Mouse (Mus musculus): Measurements from ENCODE around the gene Fitm2.
A peak's percentile ranks its signal among the peaks of the same experiment; 100 is the strongest.
"Not testable (repeated sequence)": the region's sequence is repeated elsewhere in the genome, so short reads cannot be mapped to it uniquely, and the experiment has no call there.

The Fitm2 gene

DNA sequence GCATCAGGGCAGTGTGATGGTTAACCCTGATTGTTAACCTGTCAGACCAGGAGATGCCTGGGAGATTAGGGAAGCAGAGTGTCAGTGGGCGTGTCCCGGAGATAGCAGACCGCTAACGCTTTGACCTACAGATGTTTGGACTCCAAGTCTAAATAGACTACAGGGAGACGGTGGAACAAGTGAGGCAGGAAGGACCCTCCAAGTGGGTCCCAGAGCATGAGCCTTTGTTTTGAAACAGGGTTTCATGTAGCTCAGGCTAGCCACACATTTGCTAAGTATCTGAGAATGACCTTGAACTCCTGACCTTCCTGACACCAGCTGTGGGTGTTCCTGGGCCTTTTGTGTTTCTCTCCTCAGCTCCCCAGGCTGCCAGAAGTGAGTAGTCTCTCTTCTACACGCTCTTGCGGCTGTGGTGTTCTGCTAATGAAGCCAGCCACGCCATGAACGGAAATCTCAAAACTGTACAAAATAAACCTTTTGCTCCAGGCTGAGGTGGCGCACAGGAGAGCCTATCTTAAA, 9.1 kb downstream of the Fitm2 start:
- no peak for DNase-seq (ENCODE audit: low spot score)

DNA sequence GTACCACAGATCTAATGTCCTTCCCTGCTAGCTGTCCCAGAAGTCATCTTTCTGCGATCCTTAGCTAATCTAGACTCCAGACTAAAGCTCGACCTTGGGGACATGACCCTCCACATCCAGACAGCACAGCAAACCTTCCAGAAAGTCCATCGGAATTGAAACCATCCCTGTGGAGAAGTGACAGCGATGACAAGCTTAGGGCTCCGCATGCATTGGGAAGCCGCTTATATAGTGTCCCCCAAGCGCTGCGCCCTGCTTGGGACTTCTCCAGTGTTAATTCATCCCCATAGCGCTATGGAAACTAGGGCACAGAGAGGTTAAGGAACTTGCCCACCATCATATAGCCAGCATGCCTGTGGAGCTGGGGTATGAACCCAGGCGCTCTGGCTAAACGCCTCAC, 9.6 kb downstream of the Fitm2 start:
- no peak for DNase-seq (ENCODE audit: low spot score)

DNA sequence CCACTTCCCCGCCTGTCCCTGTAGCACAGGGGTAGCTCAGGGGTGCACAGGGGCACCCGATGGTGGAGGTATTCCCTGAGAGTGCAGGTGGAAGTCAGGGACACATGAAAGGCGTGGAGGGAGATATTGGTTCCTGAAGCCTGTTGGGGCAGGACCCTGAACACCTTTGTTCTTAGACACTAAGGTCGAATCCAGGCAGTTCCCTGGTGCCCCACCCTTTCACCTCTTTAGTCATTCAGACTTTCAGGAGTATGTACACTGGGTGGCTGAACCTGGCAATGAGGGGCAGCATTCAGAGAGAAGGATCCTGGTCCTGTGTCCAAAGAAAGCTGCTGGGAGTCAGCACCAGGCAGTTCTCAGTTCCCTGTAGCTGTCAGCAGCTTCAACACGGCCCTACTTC, 10.0 kb downstream of the Fitm2 start:
- DNase-seq (ENCODE audit: low spot score) = no peak

DNA sequence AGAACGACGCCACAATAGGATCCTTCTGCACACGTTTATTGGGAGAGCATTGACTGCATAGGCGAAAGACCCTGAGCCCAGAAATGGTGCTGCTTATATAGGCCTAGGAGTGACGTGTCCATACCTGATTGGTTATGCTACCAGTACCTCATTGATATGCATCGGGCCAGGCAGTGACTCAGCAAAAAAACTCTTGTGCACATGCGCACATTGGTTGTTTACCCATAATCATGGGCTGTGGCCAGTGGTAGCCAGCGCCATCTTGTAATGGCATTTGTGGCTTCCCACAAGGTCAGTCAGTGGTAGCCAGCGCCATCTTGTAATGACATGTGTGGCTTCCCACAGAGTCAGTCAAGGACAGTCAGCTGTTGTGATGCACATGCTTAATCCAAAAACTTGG, 11.1 kb downstream of the Fitm2 start:
- not testable (repeated sequence) for DNase-seq (ENCODE audit: low spot score)

DNA sequence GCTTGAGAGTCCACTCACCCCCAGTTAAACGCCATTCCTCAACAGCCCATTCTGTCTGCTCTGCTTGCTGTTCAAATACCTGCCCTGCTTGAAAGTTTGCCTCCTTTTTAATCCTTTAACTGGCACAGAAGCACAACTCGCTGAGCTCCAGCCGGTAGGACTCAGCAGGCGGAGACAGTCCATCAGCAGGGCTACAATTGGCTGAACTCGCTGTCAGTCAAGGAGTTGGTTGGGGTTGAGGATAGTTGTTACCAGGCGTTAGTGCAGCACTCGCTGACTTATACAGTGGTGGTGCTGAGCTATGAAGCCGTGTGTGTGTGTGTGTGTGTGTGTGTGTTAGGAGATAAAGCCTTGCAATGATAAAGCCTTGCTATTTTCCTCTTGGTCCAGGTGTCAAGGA, 11.8 kb downstream of the Fitm2 start:
- DNase-seq (ENCODE audit: low spot score) = no peak

DNA sequence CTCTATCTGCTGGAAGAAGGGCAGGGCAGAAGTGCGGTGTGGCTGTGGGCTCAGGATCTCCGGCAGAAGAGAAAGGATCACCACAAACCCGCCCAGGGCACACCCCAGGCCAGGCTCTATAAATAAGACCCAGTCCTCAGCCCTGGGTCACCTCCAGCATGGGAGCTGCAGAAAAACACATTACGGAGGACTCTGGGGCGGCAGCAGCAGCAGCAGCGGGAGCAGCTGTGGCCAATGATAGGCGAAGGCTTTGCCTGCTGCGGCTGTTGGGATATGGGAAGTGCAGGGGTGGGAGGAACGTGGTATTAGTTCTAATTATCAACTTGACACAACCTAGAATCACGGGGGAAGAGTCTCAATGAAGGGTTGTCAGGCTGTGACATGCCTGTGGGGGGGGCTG, 13.0 kb downstream of the Fitm2 start:
- no peak for DNase-seq (ENCODE audit: low spot score)

DNA sequence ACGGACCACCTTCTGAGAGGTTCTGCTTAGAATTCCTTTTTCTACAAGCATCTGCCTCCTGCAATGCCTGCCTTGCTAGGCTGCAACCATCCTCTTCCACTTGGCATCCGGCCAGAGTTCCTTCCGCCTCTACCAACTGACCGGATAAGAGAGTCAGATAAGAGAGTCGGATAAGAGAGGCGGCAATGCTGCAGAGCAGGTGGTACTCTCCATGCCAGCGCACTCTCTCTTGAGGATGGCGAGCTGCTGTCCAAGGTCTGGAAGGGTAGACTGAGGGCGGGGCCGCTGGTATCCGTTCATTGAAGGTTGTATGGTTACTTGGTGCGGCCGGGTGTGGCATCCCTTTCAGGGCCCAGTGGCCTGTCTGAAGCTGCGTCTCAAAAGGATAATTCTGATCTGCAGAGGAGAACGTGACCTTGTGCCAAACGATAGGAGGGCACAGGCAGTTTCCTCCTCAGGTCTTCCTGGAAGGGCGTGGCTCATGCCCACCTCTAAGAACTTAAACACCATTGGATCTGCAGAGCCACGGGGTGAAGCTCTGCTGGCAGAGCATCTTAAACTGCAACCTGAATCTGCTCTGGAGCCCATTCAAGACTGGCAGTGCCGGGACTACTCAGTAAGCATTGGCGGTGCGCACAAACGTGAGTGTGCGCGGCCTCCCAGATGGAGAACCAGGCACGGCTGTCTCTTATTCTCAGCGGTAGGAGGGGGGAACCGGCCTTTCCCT, 13.7 kb downstream of the Fitm2 start:
- DNase-seq (ENCODE audit: low spot score) = no peak

DNA sequence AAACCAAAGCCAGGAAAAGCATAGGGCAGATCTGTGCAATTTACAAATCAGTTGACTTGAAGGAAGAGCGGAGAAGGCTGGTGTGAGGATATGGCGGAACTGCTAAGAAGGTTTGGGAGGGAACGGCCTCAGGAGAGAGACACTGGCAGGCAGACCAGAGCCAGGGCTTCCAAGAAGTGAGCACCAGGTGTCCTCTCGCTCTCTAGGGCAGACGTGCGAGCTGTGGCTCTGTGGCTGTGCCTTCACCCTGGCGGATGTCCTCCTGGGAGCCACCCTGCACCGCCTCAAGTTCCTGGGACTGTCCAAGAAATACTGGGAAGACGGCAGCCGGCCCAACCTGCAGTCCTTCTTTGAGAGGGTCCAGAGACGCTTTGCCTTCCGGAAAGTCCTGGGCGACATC, 19.1 kb downstream of the Fitm2 start:
- no peak for DNase-seq (ENCODE audit: low spot score)

DNA sequence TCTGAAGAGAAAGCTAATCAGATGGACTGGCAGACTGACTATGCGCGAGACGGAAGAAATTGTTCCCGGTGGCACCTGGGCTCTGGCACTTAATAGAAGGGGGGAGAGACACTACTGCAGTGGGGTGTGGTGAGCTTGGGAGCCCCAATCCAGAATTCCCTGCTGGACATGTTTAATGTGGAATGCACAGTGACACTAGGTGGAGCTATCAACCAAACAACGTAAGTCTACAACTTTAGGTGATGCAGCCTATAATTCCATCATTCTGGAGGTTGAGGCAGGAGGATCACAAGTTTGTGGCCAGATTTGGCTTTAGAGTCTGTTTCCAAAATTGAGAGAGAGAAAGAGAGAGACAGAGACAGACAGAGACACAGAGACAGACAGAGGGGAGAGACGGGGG, 19.7 kb downstream of the Fitm2 start:
- DNase-seq (ENCODE audit: low spot score) = no peak

DNA sequence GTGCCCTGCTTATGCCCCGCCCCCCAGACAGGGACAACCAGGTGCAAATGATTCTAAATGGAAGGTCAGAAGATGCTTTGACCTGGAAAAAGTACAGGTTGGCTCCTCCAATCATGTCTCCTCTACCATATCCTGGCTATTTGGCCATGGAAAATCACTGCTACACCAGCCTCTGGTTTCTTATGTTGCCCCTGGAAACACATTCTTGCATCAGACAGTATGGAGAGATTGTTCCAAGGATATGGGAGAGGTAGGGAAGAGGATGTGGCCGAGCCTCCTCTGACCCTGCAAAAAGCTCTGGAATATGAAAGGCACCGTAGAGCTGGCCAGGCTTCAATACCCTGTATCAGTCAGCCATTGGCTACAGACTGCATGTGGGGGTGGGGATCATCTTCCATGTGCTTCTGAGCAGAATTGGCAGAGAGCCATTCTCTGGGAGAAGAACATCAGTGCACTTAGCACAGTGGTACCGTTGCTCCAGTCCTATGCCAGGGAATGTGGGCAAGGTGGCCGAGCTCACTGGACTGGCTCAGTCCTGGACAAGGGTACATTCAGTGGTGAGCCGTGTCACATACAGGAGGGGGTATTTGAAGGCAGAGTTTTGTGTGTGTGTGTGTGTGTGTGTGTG, 21.6 kb downstream of the Fitm2 start:
- DNase-seq (ENCODE audit: low spot score) = no peak

DNA sequence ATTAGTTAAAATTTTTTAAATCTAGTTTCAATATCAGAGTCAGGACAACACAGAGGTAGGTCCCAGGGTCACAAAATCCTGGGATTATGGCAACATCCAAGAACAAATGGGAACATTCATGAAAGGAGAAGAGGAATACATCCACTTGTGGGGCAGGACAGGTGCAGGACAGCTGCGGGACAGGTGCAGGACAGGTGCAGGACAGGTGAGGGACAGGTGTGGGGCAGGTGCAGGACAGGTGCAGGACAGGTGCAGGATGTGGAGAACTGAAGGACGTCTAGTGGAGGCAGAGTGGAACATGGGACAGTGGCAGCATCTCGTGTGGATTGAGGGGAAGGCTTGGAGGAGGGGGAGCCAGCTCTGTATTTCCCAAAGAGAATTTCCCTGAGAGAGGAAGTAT, 23.2 kb downstream of the Fitm2 start:
- no peak for DNase-seq (ENCODE audit: low spot score)

DNA sequence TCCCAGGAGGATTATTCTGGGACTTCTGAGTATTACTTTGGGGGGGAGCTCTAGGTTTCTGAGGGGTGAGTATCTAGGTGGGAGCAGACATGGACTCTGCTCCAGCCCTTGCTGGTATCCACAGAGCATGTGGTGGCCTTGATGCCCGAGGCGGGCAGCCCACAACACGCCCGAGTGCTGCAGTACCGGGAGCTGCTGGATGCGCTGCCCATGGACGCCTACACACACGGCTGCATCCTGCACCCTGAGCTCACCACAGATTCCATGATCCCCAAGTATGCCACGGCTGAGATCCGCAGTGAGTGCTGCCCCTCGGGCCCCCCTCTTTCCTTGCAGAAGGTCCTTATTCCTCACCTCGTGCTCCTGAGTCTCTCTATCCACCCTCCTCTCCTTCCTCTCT, 25.1 kb downstream of the Fitm2 start:
- no peak for DNase-seq (ENCODE audit: low spot score)

DNA sequence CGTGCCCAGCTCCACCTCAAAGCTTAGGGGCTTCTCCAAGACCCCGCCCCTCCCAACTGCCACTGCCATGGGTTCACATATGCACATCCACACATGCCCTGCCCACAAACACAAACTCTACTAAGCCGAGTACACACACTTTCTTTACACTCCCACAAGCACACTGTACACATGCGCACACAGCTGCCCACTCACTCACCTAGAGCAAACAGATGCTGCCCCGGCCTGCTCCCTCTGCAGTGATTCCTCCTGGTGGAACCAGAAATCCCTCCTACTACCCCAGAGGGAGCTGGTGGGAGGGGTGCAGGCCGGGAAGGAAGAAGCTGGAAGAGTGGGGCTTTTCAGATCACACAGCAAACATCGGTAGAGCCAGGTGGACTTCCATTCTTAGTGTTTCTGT, 28.4 kb downstream of the Fitm2 start:
- no peak for DNase-seq (ENCODE audit: low spot score)

DNA sequence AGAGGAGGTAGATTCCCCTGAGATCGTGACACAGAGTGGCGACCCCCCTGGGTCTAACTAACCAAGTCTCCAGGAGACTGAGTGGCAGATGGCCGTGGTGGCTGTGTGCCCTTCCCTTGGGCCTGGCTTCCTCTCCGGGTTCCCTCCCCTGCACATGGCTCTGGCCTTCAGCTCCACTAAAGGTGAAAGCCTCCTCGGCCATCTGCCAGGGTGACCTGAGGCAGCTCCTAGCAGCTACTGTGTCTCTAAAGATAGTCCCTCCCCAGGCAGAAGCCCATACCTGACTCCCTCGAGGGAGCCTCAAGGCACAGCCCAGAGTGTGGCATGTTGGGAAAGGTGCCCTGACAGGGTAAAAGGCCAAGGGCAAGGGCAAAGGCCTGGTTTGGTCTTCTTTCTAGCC, 28.9 kb downstream of the Fitm2 start:
- no peak for DNase-seq (ENCODE audit: low spot score)

DNA sequence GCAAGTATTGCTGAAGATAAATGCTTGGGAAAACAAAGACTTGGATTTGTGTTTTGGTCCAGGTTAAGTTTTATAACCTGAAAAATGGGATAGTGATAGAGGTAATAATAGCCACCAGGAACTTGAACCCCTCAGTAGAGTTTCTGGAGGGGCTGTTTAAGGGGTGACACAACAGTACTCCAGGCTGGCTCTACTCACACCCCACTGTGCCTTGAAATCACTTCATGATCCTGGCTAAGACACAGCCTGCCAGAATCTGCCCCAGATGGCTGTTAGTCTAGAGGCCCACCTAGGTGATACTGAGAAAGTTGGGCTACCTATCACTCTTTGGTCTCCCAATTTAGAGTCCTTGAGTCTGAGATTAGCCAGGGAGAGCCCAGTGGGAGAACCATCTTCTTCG, 32.9 kb downstream of the Fitm2 start:
- no peak for DNase-seq (ENCODE audit: low spot score)

DNA sequence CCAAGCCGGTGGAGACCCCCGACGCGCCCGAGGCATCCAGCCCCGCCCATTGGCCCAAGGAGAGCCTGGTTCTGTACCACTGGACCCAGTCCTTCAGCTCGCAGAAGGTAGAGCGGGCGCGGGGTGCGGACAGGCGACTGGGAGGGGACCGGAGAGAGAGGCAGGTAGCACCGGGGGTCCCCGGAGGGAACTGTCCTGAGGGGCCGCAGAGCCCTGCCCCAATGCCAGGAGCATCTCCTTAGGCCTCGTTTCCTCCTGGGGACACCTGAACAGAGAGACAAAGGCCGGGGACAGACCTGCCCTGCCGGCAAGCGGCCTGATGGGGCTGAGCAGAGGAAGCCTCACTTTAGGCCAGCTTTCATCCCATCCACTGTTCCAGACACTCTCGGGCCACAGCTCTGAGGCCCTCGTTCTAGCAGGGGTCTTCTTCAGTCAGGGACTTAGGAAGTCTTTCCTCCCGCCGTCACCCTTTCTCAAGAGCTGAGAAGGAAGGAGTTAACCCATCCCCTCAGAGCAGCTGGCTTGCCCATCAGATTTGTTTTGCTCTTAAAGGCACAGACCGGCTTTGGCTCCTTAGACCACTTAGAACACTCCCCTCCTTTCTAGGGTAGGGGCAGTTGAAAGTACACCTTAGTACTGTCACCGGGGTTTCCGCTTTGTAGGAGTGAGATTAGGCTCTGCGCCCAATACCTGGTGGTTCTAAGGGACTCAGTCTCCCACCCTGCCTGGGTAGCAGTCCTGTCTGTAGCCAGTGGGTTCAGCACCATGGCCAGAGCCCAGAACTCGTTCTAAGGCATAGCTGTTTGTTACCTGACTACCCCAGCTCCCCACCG, 33.6 kb downstream of the Fitm2 start:
- DNase-seq (ENCODE audit: low spot score) = peak; percentile 55

DNA sequence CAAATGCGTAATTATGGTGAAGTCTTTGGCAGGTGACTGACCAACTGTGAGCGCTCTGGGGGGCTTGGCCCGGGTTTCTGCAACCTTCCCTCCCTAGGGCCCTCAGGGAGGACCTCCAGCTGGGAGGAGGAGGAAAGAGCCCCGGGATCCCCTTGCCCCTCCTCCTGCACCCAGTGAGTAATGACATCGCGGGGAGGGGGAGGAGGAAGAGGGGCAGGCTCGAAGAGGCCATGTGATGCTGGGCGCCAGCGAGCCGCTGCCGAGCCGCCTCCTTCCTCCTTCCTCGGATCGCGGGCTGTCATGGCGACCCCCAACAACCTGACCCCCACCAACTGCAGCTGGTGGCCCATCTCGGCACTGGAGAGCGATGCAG, 34.2 kb downstream of the Fitm2 start, which contains the start of gene Gdap1l1:
Gene Gdap1l1 (plus strand): TSS at position 231 of the 373 bp plus-strand sequence.
- DNase-seq (ENCODE audit: low spot score) = no peak

DNA sequence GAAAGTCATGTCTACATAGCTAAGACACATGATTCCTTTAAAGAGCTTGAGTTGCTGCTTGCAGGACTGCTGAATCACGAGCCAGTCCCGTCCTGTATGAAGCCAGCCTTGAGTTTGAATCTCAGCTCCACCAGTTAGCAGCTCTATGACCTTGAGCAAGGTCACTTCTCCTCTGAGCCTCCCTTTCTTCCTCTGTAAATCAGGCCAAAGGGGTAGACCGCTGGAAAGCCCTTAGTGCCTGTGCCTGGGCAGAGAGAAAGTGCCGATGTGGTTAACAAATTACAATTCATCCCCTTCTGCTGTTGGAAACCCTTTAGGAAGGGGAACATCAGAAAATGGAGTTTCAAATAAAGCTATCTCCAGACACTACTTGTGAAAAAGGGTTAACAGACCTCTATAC, 34.6 kb downstream of the Fitm2 start:
- no peak for DNase-seq (ENCODE audit: low spot score)

DNA sequence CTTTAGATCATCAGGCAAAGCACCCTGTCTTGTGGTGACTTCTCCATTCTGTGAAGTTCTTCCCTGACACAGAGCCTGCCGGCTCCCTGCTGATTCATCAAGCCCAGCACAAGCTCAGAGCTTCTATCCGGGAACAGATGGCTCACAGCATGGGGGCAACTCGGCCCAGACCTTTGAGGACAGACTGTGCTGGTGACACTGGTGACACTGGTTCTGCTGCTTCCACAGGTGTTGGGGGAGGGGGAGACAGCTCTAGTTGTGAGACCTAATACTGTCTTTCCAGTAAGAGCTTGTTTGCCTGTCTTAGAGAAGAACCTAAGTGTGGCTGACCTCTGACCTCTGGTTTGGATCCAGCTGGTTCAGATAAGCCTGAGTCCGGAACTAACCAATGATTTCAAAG, 38.5 kb downstream of the Fitm2 start:
- no peak for DNase-seq (ENCODE audit: low spot score)

DNA sequence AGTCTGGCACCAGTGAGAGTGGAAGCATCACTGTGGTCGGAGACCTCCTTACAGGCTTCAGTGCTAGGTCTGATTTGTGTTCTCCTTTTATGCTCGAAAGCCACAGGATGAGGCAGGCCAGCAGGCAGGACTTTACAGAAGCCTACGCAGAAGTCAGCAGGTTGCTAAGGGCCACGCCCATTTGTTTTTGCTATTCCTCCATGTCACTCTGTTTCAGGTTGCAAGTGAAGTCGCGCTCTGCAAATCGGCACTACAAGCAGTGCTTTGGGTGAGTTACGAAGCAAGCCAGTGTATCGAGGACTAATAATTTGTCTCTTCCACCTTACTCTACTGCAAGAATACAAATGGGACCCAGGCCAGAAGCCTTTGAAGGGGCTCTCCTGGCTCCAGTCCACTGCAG, 41.1 kb downstream of the Fitm2 start:
- no peak for DNase-seq (ENCODE audit: low spot score)

DNA sequence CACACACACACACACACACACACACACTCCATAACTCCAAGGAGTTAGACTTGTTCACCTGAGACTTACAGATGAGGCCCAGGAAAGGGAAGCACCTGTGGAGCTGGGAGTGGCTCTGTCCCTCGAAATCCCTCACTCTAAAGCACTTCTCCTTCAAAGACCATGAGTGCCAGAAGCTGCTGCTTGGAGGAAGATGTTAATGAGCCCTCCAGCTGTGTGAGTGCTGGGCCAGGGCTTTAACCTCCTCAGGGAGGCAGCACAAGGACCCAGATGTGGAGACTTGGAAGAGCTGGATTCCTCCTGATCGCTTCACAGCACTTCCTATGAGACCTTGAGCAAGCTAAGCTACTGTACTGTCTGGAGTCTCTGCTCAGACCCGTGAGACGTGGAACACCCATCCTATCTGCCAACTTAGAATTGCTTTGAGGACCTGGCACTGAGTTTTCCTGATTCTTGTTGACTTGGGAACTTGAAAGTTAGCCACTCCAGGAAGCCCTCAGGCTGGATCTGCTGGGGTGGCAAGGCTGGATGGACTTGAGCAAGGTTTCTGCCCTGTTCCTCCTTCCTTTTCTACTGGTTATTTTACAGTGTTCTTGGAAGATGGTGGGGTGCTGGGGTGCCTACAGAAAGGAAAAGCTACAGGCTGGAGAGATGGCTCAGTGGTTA, 44.0 kb downstream of the Fitm2 start:
- no peak for DNase-seq (ENCODE audit: low spot score)

DNA sequence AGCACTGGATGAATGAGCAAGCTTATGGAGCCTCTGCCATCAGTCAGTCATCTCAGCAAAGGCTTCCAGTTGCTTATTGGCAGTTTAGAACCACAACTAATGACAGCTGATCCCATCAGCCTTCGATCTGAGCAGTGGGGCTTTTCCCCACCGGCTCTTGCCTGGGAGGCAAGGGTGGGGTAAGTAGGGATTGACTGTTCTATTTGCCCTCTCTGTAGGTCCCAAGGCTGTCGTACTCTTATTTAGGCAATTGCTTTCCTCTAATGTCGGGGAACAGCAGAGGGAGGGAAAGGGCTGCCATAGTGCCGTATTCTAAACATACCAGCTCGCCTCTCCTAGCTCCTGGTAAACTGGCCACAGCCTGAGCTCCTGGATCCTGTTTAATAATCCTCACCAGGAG, 47.8 kb downstream of the Fitm2 start, which contains the start of gene Oser1:
Gene Oser1 (minus strand): TSS at position 101 of the 400 bp plus-strand sequence.
- DNase-seq (ENCODE audit: low spot score) = no peak

Measured in ovary, postnatal 36 days (tissue).